Mouse (Mus musculus): ENCODE measurements around the gene Fhit.

DNA sequence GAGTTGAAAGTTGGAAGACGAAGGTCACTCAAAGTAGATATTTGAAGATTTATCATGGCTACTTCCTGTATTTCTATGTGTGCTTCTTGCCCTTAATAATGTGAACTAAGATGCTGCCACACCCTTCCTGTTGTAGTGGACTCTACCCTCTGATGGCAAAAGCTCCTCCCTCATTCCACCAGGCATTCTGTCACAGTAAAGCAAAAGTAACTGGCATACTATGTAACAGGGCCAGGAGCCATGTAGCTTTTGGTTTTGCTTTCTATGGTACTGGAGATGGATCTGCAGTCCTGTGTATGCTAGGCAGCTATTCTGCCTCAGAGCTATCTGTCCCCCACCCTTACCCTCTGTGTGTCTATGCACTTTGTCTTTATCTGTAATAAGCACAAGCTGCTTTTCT lies 220.2 kb downstream of the Fhit start:
- TF ChIP-seq CTCF (IDR thresholded peaks at IDR 0.05; ENCODE audit: insufficient read depth, low read length): no peak
- no peak for TF ChIP-seq POLR2A (IDR thresholded peaks at IDR 0.05; ENCODE audit: borderline replicate concordance, extremely low read depth, low read depth, low read length)
